Mouse (Mus musculus) Patski (cell line): ENCODE data around the gene Arl6ip6. TPM values are rescaled to one million over a fixed set of nuclear protein-coding genes. Genes with fewer than 3 reads are reported as not detected.

Experiments
- ATAC-seq: fragments of 100-300 bp; one replicate; pipeline ENCODE4 v1.8.0; 2021
- CTCF ChIA-PET: fragments of 350-600 bp; sonication (Branson Sonifier 250); formaldehyde crosslinking; loops from one replicate; lab custom pipeline; 2022; ENCODE audit warnings: inconsistent platforms; lab: Charles Lee
- POLR2A ChIA-PET: fragments of 350-600 bp; sonication (Branson Sonifier 250); formaldehyde crosslinking; loops from one replicate; lab custom pipeline; 2022; ENCODE audit warnings: antibody characterized with exemption, inconsistent platforms; lab: Charles Lee
- DNase-seq: peaks from one replicate; pipeline ENCODE4 v3.0.0-alpha.2; 2011; ENCODE audit warnings: low read depth, low spot score
- H3K27me3 ChIP-seq: fragments of 371-371 bp; one replicate; pipeline ENCODE4 v1.5.1; 2021
- CTCF ChIP-seq: fragments of 100-300 bp; IDR thresholded peaks from one replicate; pipeline ENCODE4 v1.5.1; 2021
- in situ Hi-C: fragments of 300-500 bp; cut with MboI; formaldehyde crosslinking; loops from 3 replicates; pipeline ENCODE4 v1.11.1; 2018; ENCODE audit warnings: low pct_unique_long_range_greater_than_20kb, mixed read lengths
- polyA plus RNA-seq: library from polyadenylated mRNA; unstranded; gene quantifications from one replicate; pipeline ENCODE4 v1.2.3, GENCODE M21; 2021

The Arl6ip6 gene
- polyA plus RNA-seq = 32.1 TPM

- no peak for TF ChIP-seq CTCF
- ChIA-PET CTCF (no interaction called here), POLR2A (interaction anchor here (0.5 kb wide), 1 partner anchor 568 kb away, joined by 3 read pairs; no protein-coding TSS in a partner anchor)
These were observed at the start of gene Arl6ip6 for GRCm38 (mm10) chr2:53191523-53192220. Gene Arl6ip6, plus strand, starts transcription at chr2:53191726.

GRCm38 (mm10) chr2:53146852-53147251, 44.7 kb upstream of the Arl6ip6 start:
- in situ Hi-C loops = no loop called here
- no peaks in the 10 kb centered on the region for H3K27me3 ChIP-seq
- POLR2A ChIA-PET = no interaction called here
- TF ChIP-seq CTCF = no peak
- DNase-seq (no peak), ATAC-seq (no peak)
- CTCF ChIA-PET = no interaction called here

More at GRCm38 (mm10) chr2:53191523-53192220, at the start of gene Arl6ip6:
- DNase-seq = peak; percentile 65
- in situ Hi-C loops = no loop called here
- no peaks in the 10 kb centered on the region for H3K27me3 ChIP-seq
- ATAC-seq = peak; percentile 94

- in situ Hi-C loops = no loop called here
- no peak for DNase-seq
- H3K27me3 ChIP-seq = no peaks in the 10 kb centered on the region
- ATAC-seq = no peak
- CTCF ChIA-PET = no interaction called here
- no peak for TF ChIP-seq CTCF
- POLR2A ChIA-PET = no interaction called here
These were observed 17.6 kb upstream of the Arl6ip6 start for GRCm38 (mm10) chr2:53173966-53174365.

- DNase-seq = no peak
- TF ChIP-seq CTCF = no peak
- in situ Hi-C loops = no loop called here
- ATAC-seq = no peak
- no peaks in the 10 kb centered on the region for H3K27me3 ChIP-seq
- ChIA-PET CTCF (no interaction called here), POLR2A (no interaction called here)
These were observed 12.6 kb upstream of the Arl6ip6 start for GRCm38 (mm10) chr2:53178966-53179365.

- ChIA-PET CTCF (interaction anchor here (1.7 to 1.8 kb wide), 2 partner anchors 13 to 15 kb away, joined by 5 to 6 read pairs; no protein-coding TSS in a partner anchor), POLR2A (no interaction called here)
- DNase-seq (no peak), ATAC-seq (no peak)
- H3K27me3 ChIP-seq = no peaks in the 10 kb centered on the region
- TF ChIP-seq CTCF = no peak
- in situ Hi-C loops = no loop called here
These were observed 11.7 kb upstream of the Arl6ip6 start for GRCm38 (mm10) chr2:53179876-53180275.

GRCm38 (mm10) chr2:53189811-53190210, 1.7 kb upstream of the Arl6ip6 start:
- in situ Hi-C loops = no loop called here
- DNase-seq (no peak), ATAC-seq (no peak)
- ChIA-PET POLR2A (interaction anchor here (0.6 kb wide), 1 partner anchor 159 kb away, joined by 7 read pairs; no protein-coding TSS in a partner anchor), CTCF (no interaction called here)
- no peaks in the 10 kb centered on the region for H3K27me3 ChIP-seq
- no peak for TF ChIP-seq CTCF

GRCm38 (mm10) chr2:53190684-53191511, 628 bp upstream of the Arl6ip6 start, which contains the start of gene Prpf40a:
Gene Prpf40a, minus strand, starts transcription at chr2:53191284.
- no peaks in the 10 kb centered on the region for H3K27me3 ChIP-seq
- POLR2A ChIA-PET = no interaction called here
- DNase-seq = peak; percentile 85
- in situ Hi-C loops = no loop called here
- no peak for TF ChIP-seq CTCF
- peak; percentile 97 for ATAC-seq
- CTCF ChIA-PET = no interaction called here

GRCm38 (mm10) chr2:53192386-53192785, 860 bp downstream of the Arl6ip6 start:
- in situ Hi-C loops = no loop called here
- H3K27me3 ChIP-seq = no peaks in the 10 kb centered on the region
- ATAC-seq = peak; percentile 18
- ChIA-PET POLR2A (interaction anchor here (0.5 kb wide), 1 partner anchor 569 kb away, joined by 3 read pairs; no protein-coding TSS in a partner anchor), CTCF (no interaction called here)
- peak; percentile 10 for DNase-seq
- TF ChIP-seq CTCF = no peak

- in situ Hi-C loops = no loop called here
- TF ChIP-seq CTCF = no peak
- H3K27me3 ChIP-seq = no peaks in the 10 kb centered on the region
- CTCF ChIA-PET = no interaction called here
- POLR2A ChIA-PET = no interaction called here
- DNase-seq (no peak), ATAC-seq (no peak)
These were observed 4.9 kb downstream of the Arl6ip6 start for GRCm38 (mm10) chr2:53196431-53196830.

GRCm38 (mm10) chr2:53199203-53199602, 7.7 kb downstream of the Arl6ip6 start:
- no peak for TF ChIP-seq CTCF
- POLR2A ChIA-PET = no interaction called here
- in situ Hi-C loops = no loop called here
- DNase-seq = no peak
- no peak for ATAC-seq
- CTCF ChIA-PET = no interaction called here
- H3K27me3 ChIP-seq = no peaks in the 10 kb centered on the region
